Comparison of ENCODE assay signal across 16 mouse cellular contexts in the genomic region with DNA sequence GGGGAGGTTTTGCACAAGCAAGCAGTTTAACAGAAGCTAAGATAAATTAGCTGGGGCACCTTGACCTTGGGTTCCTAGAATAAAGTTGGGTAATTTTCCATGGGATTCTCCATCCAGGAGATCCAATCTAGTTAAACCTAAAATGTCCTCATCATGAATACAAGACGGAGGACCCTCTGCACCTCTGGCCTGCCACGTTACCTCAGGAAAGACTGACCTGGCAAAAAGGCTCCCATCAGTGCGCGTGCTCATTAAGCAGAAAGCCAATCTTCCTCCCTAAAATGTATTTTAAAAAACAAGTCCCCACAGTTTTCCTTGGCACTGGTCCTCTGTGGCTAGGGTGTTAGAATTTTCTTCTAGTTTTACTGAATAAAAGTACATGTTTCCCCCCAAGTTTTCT.
A peak's percentile ranks its signal among the peaks of the same experiment; 100 is the strongest.
DNase-seq lines count a peak whose midpoint lies in the region; TF ChIP-seq lines count a peak whose summit lies in the region.
"Had no signal": no experiment of that assay in that cellular context is flagged by ENCODE, and none has a peak within 500 bp of the region (broad histone marks: within the 10 kb centered on the region; RNA-seq: fewer than 3 reads in every experiment).

No protein-coding gene starts in this region.

- intact Hi-C loops in heart, postnatal 25 days (cut with DNase I) = loop anchor here (5.0 to 10.0 kb wide), 2 partner anchors 56 to 442 kb away; no protein-coding TSS in a partner anchor

- WGBS in kidney, adult 2 months = 89% methylated on average over 4 of the region's 4 CpGs

- TF ChIP-seq POLR2A in kidney, adult 2 months (IDR thresholded peaks at IDR 0.05; ENCODE audit: low read depth, low read length) = no peak

- H3K36me3 ChIP-seq in kidney, adult 2 months (ENCODE audit: control insufficient read depth, insufficient read depth, low read length) = no peaks in the 10 kb centered on the region
- H3K36me3 ChIP-seq: G1E had no signal

- H3K4me1 ChIP-seq in kidney, adult 2 months (ENCODE audit: control insufficient read depth, insufficient read depth, low read length) = peaks cover 12% of the 10 kb centered on the region

- no peaks in the 10 kb centered on the region for H3K27me3 ChIP-seq in kidney, adult 2 months (replicated peaks; ENCODE audit: control insufficient read depth, insufficient read depth, low read length)
- H3K27me3 ChIP-seq: CH12.LX, Patski had no signal

- H3K27ac ChIP-seq in kidney, adult 2 months (ENCODE audit: insufficient read depth, low read depth, low read length) = no peak overlapping the region

- TF ChIP-seq CTCF in kidney, adult 2 months (conservative IDR thresholded peaks at IDR 0.05; ENCODE audit: insufficient read depth, insufficient read length, low read depth, low read length) = no peak

- H3K4me3 ChIP-seq in kidney, adult 2 months (ENCODE audit: insufficient read depth, low read depth, low read length) = no peak overlapping the region

- DNase-seq in heart, adult 11 months = peak; percentile 53
- no peak for DNase-seq in heart, postnatal 25 days (ENCODE audit: low spot score)
- DNase-seq in kidney, adult 2 months = peak; percentile 26
- no peak for DNase-seq in kidney, adult 18-20 months
- DNase-seq: adrenal gland, adult 2 months; adrenal gland, adult 8-10 months; adrenal gland, postnatal 14 days; adrenal gland, postnatal 25 days; adrenal gland, postnatal 36 days; B cell, adult 2 months; cerebellum, adult 11 months; cerebellum, adult 11-12 months; cerebellum, adult 18-20 months had no signal

Comparison
In these comparisons a context has a peak if more than half of its experiments do, and no peak if none do; other contexts are left out.
1. DNase-seq: peak in heart, adult 11 months (single experiment) and kidney, adult 2 months (single experiment); none in heart, postnatal 25 days (single experiment) and kidney, adult 18-20 months (single experiment).